8 mouse cellular contexts compared by ENCODE assay signal in genomic region chr11:46631635-46632034, GRCm38 (mm10). TPM values are rescaled to one million over a fixed set of nuclear protein-coding genes. Genes with fewer than 3 reads are reported as not detected.
DNase-seq lines count a peak whose midpoint lies in the region; ATAC-seq and TF ChIP-seq lines count a peak whose summit lies in the region.

No protein-coding gene starts in this region.

- ATAC-seq in stomach, postnatal 0 days (ENCODE audit: low FRiP score, low TSS enrichment), result 0 out of 2 replicates have a peak, but pooled peaks have one; percentile 42

- TF ChIP-seq CTCF in stomach, postnatal 0 days (IDR thresholded peaks at IDR 0.05; ENCODE audit: low read depth), result peak; percentile 75

- H3K27ac ChIP-seq in midbrain, embryonic 10.5 days (replicated peaks), result no peak overlapping the region
- no peak overlapping the region for H3K27ac ChIP-seq in stomach, postnatal 0 days (replicated peaks)

- no peaks in the 10 kb centered on the region for H3K9me3 ChIP-seq in midbrain, embryonic 10.5 days (replicated peaks)
- no peaks in the 10 kb centered on the region for H3K9me3 ChIP-seq in stomach, postnatal 0 days (ENCODE audit: control insufficient read depth, low read length)

- DNase-seq in cerebellum, postnatal 10 days, result peak; percentile 57 to 63
- DNase-seq in cerebellum, adult 9-10 months, result no peak
- peak; percentile 19 for DNase-seq in CD4-positive helper T cell, adult 2 months (ENCODE audit: low read depth, low spot score)
- peak; percentile 10 for DNase-seq in c-Kit-positive CD71-negative TER-119-negative erythroid progenitor cells, embryonic 14.5 days (ENCODE audit: low read depth)
- peak; percentile 14 to 24 for DNase-seq in frontal cortex, postnatal 25 days (ENCODE audit: low spot score in 2 of 2)
- peak; percentile 20 to 27 for DNase-seq in layer of hippocampus, postnatal 36 days
- peak; percentile 14 for DNase-seq in midbrain, embryonic 10.5 days (ENCODE audit: low spot score)
- no peak for DNase-seq in stomach, postnatal 0 days (ENCODE audit: low spot score)

- H3K36me3 ChIP-seq in midbrain, embryonic 10.5 days, result no peaks in the 10 kb centered on the region
- no peaks in the 10 kb centered on the region for H3K36me3 ChIP-seq in stomach, postnatal 0 days (ENCODE audit: control insufficient read depth, insufficient read depth, low read length)

- TF ChIP-seq EP300 in stomach, postnatal 0 days (optimal IDR thresholded peaks at IDR 0.05), result no peak

- H3K4me1 ChIP-seq in midbrain, embryonic 10.5 days, result no peaks in the 10 kb centered on the region; the same call in 1 of the 2 replicates
- no peaks in the 10 kb centered on the region for H3K4me1 ChIP-seq in stomach, postnatal 0 days (replicated peaks; ENCODE audit: control insufficient read depth, insufficient read depth)

- H3K4me3 ChIP-seq in midbrain, embryonic 10.5 days, result no peak overlapping the region
- H3K4me3 ChIP-seq in stomach, postnatal 0 days (ENCODE audit: low read depth, low read length), result no peak overlapping the region

- no peaks in the 10 kb centered on the region for H3K27me3 ChIP-seq in midbrain, embryonic 10.5 days (ENCODE audit: low read depth, poor library complexity, severe bottlenecking)
- no peaks in the 10 kb centered on the region for H3K27me3 ChIP-seq in stomach, postnatal 0 days (ENCODE audit: control insufficient read depth, insufficient read depth, low read length)

- WGBS in midbrain, embryonic 10.5 days, result 36% methylated on average over 3 of the region's 3 CpGs
- WGBS in stomach, postnatal 0 days, result 22% methylated on average over 3 of the region's 3 CpGs

- H3K9ac ChIP-seq in stomach, postnatal 0 days (ENCODE audit: low read length), result no peak overlapping the region

- no peak overlapping the region for H3K4me2 ChIP-seq in stomach, postnatal 0 days (replicated peaks; ENCODE audit: low read depth)

RNA-seq across cellular contexts. Expression of gene Dppa1, which starts 2.6 kb away (rescaled TPM):
- not detected for total RNA-seq in layer of hippocampus, postnatal 36 days (2021)
- not detected in 2 replicates for polyA plus RNA-seq in midbrain, embryonic 10.5 days (2016; fragmentation: Nextera tagmentation; extraction: Ambion mirVana)
- not detected in 2 replicates for polyA plus RNA-seq in stomach, postnatal 0 days (2015; fragmentation: Nextera tagmentation; extraction: Ambion mirVana)

Comparison
In these comparisons a context has a peak if more than half of its experiments do, and no peak if none do; other contexts are left out.
1. DNase-seq: peak in cerebellum, postnatal 10 days (2 of 2), CD4-positive helper T cell, adult 2 months (single experiment), c-Kit-positive CD71-negative TER-119-negative erythroid progenitor cells, embryonic 14.5 days (single experiment), frontal cortex, postnatal 25 days (2 of 2), layer of hippocampus, postnatal 36 days (2 of 2) and midbrain, embryonic 10.5 days (single experiment); none in cerebellum, adult 9-10 months (single experiment) and stomach, postnatal 0 days (single experiment).